Mouse (Mus musculus) hindbrain, embryonic 16.5 days (tissue): ENCODE measurements at regions not wholly inside any gene's neighbourhood (a gene's known extent, or its start where the extent isn't known, plus 50 kb on each side); places are given as distances from the start of the nearest gene placed in this dataset.

Experiments
- ATAC-seq: fragments of 200-750 bp; cut with Nextera tagmentation; 2 replicates; pipeline ENCODE4 v1.8.0; 2017; ENCODE audit warnings: moderate TSS enrichment, moderate library complexity
- H3K27ac ChIP-seq: fragments of 300-500 bp; sonication (generic); 2 replicates; pipeline ENCODE4 v1.5.1; 2014; ENCODE audit warnings: low read depth, mild to moderate bottlenecking, control low read depth, low read length, moderate library complexity
- H3K27me3 ChIP-seq: fragments of 300-500 bp; sonication (generic); replicated peaks from 2 replicates; pipeline ENCODE4 v1.6.1; 2014; ENCODE audit warnings: low read length; ENCODE audit not compliant: control insufficient read depth, insufficient read depth
- H3K36me3 ChIP-seq: fragments of 300-500 bp; sonication (generic); 2 replicates; pipeline ENCODE4 v1.6.1; 2014; ENCODE audit warnings: mild to moderate bottlenecking, low read length, moderate library complexity, mixed read lengths; ENCODE audit not compliant: control insufficient read depth, insufficient read depth
- H3K4me1 ChIP-seq: fragments of 300-500 bp; sonication (generic); 2 replicates; pipeline ENCODE4 v1.6.1; 2014; ENCODE audit warnings: low read depth, low read length; ENCODE audit not compliant: control insufficient read depth, insufficient read depth
- H3K4me2 ChIP-seq: fragments of 300-500 bp; sonication (generic); 2 replicates; pipeline ENCODE4 v1.6.1; 2014; ENCODE audit warnings: mild to moderate bottlenecking, low read length, control low read depth, moderate library complexity
- H3K4me3 ChIP-seq: fragments of 300-500 bp; sonication (generic); 2 replicates; pipeline ENCODE4 v1.5.1; 2014; ENCODE audit warnings: mild to moderate bottlenecking, low read length, control low read depth, moderate library complexity
- H3K9ac ChIP-seq: fragments of 300-500 bp; sonication (generic); 2 replicates; pipeline ENCODE4 v1.6.1; 2014; ENCODE audit warnings: low read depth, mild to moderate bottlenecking, control low read depth, low read length, moderate library complexity
- H3K9me3 ChIP-seq: fragments of 300-500 bp; sonication (generic); 2 replicates; pipeline ENCODE4 v1.6.1; 2014; ENCODE audit warnings: mild to moderate bottlenecking, low read length, moderate library complexity; ENCODE audit not compliant: control insufficient read depth
- WGBS: fragments of 180-500 bp; shearing (Covaris S2); extraction: QIAGEN DNeasy Blood & Tissue Kit; methylation state at CpG from one replicate; pipeline ENCODE4 v1.1.7; 2014; 5-methylcytosine and 5-hydroxymethylcytosine counted together

DNA sequence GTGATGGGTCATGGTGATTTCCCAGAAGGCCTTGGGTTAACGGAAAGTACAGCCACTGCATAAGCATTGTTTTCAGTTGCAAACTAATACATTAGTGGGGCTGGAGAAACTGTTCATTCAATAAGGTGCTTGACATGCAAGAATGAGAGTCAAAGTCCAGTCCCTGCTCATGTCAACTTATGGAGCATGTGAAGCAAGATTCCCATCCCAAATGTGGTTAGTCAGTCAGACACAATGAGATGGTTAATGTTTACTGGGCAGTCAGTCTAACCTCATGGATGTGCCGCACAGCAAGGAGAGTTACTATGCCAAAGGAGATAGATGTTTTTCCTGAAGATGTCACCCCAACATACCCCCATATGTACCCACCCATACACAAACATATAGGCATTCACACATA, 993.8 kb upstream of the Jmjd1c start:
- no peak overlapping the region for H3K9ac ChIP-seq
- no peak for ATAC-seq
- H3K27me3 ChIP-seq = no peaks in the 10 kb centered on the region
- no peak overlapping the region for H3K4me2 ChIP-seq
- 85% methylated on average over 2 of the region's 2 CpGs for WGBS
- H3K4me3 ChIP-seq = no peak overlapping the region
- no peaks in the 10 kb centered on the region for H3K4me1 ChIP-seq
- H3K36me3 ChIP-seq = no peaks in the 10 kb centered on the region
- no peak overlapping the region for H3K27ac ChIP-seq
- no peaks in the 10 kb centered on the region for H3K9me3 ChIP-seq

DNA sequence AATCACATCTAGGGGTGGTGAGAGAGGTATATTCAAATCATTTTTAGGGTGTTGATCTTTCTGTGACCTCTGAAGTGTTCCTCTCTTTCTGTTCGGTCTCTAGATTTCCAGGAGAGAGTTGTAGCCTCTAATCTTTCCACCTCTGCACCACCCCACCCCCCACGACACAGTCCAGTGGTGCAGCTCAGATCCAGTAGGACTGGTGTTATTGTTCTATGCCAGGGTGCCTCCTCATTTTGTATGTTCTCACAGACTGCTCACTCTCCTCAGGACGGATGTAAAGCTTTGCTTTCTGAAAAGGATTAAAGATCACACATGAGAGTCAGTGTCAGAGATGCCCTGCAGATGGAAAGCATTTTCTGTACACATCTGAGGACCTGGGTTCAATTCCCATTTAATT, 964.6 kb upstream of the Jmjd1c start:
- ATAC-seq = no peak
- no peak overlapping the region for H3K4me3 ChIP-seq
- no peaks in the 10 kb centered on the region for H3K36me3 ChIP-seq
- H3K27ac ChIP-seq = no peak overlapping the region
- H3K27me3 ChIP-seq = no peaks in the 10 kb centered on the region
- H3K4me1 ChIP-seq = no peaks in the 10 kb centered on the region
- no peaks in the 10 kb centered on the region for H3K9me3 ChIP-seq
- WGBS = 61% methylated on average over 3 of the region's 3 CpGs
- no peak overlapping the region for H3K4me2 ChIP-seq
- H3K9ac ChIP-seq = no peak overlapping the region

DNA sequence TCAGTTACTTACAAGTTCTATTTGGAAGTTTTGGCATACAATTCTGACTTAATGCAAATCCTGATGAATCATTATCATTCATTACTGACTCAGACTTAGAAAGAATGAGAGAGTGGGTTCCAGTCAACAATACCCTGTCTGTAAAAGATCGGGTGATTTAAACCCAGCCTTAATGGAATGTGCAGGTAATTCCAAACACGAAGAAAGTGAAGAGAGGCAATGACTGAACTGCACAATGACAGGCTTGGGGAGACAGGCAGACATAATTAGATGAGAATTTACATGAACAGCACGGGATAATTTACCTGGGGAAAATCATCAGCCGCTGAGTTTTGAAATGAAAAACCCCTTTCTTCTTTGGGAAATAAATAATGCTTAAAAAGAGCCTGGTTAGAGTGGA, 963.9 kb upstream of the Jmjd1c start:
- WGBS = 53% methylated on average over 4 of the region's 4 CpGs
- no peak for ATAC-seq
- H3K4me2 ChIP-seq = no peak overlapping the region
- no peaks in the 10 kb centered on the region for H3K27me3 ChIP-seq
- no peaks in the 10 kb centered on the region for H3K4me1 ChIP-seq
- H3K9ac ChIP-seq = no peak overlapping the region
- H3K36me3 ChIP-seq = no peaks in the 10 kb centered on the region
- H3K4me3 ChIP-seq = no peak overlapping the region
- H3K9me3 ChIP-seq = no peaks in the 10 kb centered on the region
- no peak overlapping the region for H3K27ac ChIP-seq

DNA sequence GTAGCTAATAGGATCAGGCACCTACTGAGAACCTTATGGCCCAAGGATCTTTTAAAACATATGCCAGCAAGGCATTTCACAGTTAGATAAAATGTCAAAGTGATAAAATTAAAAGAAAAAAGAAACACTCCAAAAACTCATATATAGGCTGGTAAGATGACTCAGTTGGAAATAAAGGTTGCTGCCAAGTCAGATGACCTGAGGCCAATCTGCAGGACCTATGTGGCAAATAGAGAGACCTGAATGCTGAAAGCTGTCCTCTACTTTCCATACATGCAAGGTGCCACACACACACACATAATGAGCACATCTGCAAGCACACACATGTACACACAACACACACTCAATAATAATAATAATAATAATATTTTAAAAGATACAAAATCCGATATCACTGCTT, 953.5 kb upstream of the Jmjd1c start:
- Histone ChIP-seq H3K4me1 (no peaks in the 10 kb centered on the region), H3K36me3 (no peaks in the 10 kb centered on the region), H3K9me3 (no peaks in the 10 kb centered on the region), H3K4me3 (no peak overlapping the region), H3K27me3 (no peaks in the 10 kb centered on the region), H3K4me2 (no peak overlapping the region), H3K9ac (no peak overlapping the region), H3K27ac (no peak overlapping the region)
- ATAC-seq = no peak
- 92% methylated on average over 1 of the region's 1 CpGs for WGBS

DNA sequence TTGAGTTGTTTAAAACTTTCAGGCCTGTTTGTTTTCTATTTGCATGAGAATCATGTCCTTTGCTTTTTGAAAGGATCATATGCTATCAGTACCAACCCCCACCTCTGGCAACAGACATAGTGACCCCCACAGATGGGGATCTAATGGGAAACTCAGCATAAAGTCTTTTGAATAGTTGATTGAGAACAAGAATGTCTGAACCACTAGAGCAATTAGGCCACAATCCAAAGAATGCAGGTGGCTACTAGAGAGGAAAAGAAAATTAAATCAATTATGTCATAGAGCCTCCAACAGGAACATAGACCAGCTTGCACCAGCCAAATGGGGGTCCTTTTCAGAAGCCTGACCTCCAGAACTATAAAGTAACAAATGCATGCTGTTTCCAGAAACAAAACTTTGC, 953.0 kb upstream of the Jmjd1c start:
- H3K4me3 ChIP-seq = no peak overlapping the region
- no peaks in the 10 kb centered on the region for H3K36me3 ChIP-seq
- H3K4me1 ChIP-seq = no peaks in the 10 kb centered on the region
- ATAC-seq = no peak
- H3K27ac ChIP-seq = no peak overlapping the region
- no peaks in the 10 kb centered on the region for H3K27me3 ChIP-seq
- H3K9me3 ChIP-seq = no peaks in the 10 kb centered on the region
- no peak overlapping the region for H3K9ac ChIP-seq
- H3K4me2 ChIP-seq = no peak overlapping the region

DNA sequence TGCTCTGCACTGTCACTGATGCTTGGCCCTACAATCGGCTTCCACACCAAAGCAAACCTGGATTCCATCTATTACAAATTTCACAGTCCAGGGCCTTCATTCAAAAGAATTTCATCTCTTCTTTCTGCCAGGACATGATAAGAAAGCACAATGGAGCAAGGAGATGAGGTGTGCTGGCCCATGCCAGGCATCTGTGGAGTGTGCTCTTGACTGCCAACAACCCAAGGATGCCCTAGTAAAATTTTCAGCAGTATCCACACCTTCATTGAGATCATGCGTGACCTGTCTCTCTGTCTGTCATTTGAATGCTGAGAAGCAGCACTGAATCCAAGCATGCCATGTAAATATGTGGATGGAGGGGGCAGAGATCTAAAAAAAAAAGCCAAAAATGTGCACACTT, 945.0 kb upstream of the Jmjd1c start:
- Histone ChIP-seq H3K4me3 (no peak overlapping the region), H3K4me2 (no peak overlapping the region)
- no peak for ATAC-seq

DNA sequence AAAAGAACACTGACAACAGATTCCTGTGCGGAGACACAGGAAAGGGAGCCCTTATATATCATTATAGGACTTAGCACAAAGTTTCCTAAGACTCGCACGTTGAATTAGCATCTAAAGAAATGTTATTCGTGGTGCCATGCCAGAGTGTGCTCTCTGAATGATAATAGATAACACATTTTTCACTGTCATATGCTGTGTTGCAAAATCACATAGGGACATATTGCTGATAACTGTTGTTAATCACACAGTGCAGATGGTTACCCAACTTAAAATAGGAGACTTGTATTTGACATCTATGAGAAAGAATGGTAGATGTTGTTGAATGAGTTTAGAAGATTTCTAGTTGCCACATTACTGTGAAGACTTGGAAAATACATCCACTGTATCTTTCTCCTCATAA, 943.1 kb upstream of the Jmjd1c start:
- H3K4me3 ChIP-seq = no peak overlapping the region
- 84% methylated on average over 4 of the region's 4 CpGs for WGBS
- H3K9ac ChIP-seq = no peak overlapping the region
- no peaks in the 10 kb centered on the region for H3K9me3 ChIP-seq
- no peaks in the 10 kb centered on the region for H3K36me3 ChIP-seq
- H3K4me2 ChIP-seq = no peak overlapping the region
- H3K4me1 ChIP-seq = no peaks in the 10 kb centered on the region
- no peak overlapping the region for H3K27ac ChIP-seq
- no peak for ATAC-seq
- H3K27me3 ChIP-seq = no peaks in the 10 kb centered on the region

More for the DNA sequence above, 945.0 kb upstream of the Jmjd1c start:
- WGBS = 90% methylated on average over 2 of the region's 2 CpGs
- Histone ChIP-seq H3K9ac (no peak overlapping the region), H3K36me3 (no peaks in the 10 kb centered on the region), H3K4me1 (no peaks in the 10 kb centered on the region), H3K9me3 (no peaks in the 10 kb centered on the region), H3K27me3 (no peaks in the 10 kb centered on the region), H3K27ac (no peak overlapping the region)

DNA sequence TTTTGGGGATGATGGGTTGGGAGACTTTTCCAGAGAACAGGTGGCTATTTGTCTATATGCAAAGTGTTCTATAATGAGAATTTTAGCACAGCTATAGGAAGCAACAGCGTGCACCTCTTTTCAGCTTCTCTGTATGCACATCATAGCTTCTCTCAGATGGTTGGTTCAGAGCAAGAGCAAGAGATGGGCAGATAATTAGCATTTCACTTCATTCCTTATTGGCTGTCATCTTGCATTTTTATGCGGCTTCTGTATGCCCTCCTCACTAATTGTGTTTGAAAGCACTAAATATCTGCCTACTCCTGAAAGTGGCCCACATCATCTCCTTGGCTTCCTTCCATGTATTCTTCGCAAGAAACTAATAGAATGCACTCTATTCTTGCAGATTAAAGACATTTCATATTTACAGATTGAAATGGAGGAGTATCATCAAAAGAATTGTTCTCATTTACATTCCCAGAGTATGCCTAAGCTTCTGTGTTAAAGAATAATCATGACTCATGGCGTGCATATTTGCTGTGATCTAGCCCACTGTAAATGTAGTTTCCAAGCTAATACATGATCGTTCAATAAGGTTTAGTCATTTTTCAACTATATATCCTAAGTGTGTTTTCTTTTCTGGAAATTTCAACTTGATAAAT, 934.9 kb upstream of the Jmjd1c start:
- H3K27me3 ChIP-seq = no peaks in the 10 kb centered on the region
- H3K4me3 ChIP-seq = no peak overlapping the region
- H3K4me2 ChIP-seq = no peak overlapping the region
- H3K9ac ChIP-seq = no peak overlapping the region
- whole genome bisulfite sequencing = 71% methylated on average over 5 of the region's 5 CpGs
- no peaks in the 10 kb centered on the region for H3K36me3 ChIP-seq
- no peaks in the 10 kb centered on the region for H3K9me3 ChIP-seq
- no peaks in the 10 kb centered on the region for H3K4me1 ChIP-seq
- ATAC-seq = no peak
- H3K27ac ChIP-seq = no peak overlapping the region

DNA sequence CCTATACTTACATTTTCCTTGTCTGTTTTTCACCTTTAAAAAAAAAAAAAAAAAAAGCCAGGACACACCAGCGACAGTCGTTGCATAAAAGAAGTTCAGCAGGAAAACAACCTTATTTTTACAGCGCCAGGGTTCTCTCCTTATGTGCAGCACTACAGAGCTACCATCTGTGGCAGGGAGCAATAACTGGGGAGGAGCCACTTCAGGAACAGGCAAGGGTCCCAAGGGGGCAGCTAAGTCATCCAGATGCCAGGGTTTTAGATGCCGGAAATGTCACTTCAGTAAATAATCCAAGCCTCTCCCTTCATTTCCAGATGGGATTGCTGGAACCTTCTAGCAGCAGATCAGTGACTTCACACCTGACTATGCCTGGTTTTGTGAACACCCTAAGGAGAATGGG, 923.1 kb upstream of the Jmjd1c start:
- Histone ChIP-seq H3K4me3 (no peak overlapping the region), H3K9me3 (no peaks in the 10 kb centered on the region), H3K4me2 (no peak overlapping the region), H3K4me1 (no peaks in the 10 kb centered on the region), H3K27me3 (no peaks in the 10 kb centered on the region), H3K36me3 (no peaks in the 10 kb centered on the region), H3K9ac (no peak overlapping the region), H3K27ac (no peak overlapping the region)
- no peak for ATAC-seq
- 66% methylated on average over 4 of the region's 4 CpGs for WGBS

DNA sequence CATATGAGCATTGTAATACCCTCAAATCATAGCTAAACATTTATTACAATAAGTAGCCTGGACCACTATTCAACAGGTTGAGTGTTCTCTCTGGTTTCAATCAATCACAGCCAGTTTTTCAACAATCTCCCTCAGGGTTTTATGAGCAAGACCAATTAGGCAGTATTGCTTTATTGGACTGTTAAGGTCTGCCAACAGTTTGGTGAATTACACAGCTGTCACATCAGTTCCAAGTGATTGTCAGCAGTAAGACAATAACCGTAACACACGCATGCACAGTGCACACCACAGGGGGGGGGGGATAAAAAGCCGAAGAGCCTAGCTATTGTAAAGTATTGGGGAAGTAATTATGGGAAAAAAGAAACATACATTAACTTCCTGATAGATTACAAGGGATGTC, 918.6 kb upstream of the Jmjd1c start:
- WGBS = 39% methylated on average over 3 of the region's 3 CpGs
- H3K27me3 ChIP-seq = no peaks in the 10 kb centered on the region
- H3K4me2 ChIP-seq = no peak overlapping the region
- H3K4me1 ChIP-seq = no peaks in the 10 kb centered on the region
- H3K9ac ChIP-seq = no peak overlapping the region
- no peaks in the 10 kb centered on the region for H3K36me3 ChIP-seq
- no peak for ATAC-seq
- H3K9me3 ChIP-seq = no peaks in the 10 kb centered on the region
- H3K27ac ChIP-seq = no peak overlapping the region
- no peak overlapping the region for H3K4me3 ChIP-seq
